Mouse (Mus musculus) ES-E14 (cell line): ENCODE results near the gene Wdr18. TPM values are rescaled to one million over a fixed set of nuclear protein-coding genes. Genes with fewer than 3 reads are reported as not detected.
A peak's percentile ranks its signal among the peaks of the same experiment; 100 is the strongest.

Experiments
- DNase-seq: peaks from one replicate; pipeline ENCODE4 v3.0.0-alpha.2; 2013; ENCODE audit warnings: low read depth, low spot score
- H3K27ac ChIP-seq: 2 replicates; pipeline ENCODE4 v1.5.1; 2012; ENCODE audit warnings: low read depth, mild to moderate bottlenecking, low read length, moderate library complexity, mixed read lengths; ENCODE audit not compliant: poor library complexity, insufficient read depth, severe bottlenecking
- H3K36me3 ChIP-seq: 2 replicates; pipeline ENCODE4 v1.6.1; 2012; ENCODE audit warnings: mild to moderate bottlenecking, low read length, moderate library complexity, mixed read lengths; ENCODE audit not compliant: control insufficient read depth, poor library complexity, insufficient read depth, severe bottlenecking
- H3K4me1 ChIP-seq, 2 experiments: fragments of 150-350 bp in 1 of 2; sonication (generic) in 1 of 2; 2 replicates each; pipeline ENCODE4 v1.6.1; 2012; ENCODE audit warnings: low read length in 2 of 2, mild to moderate bottlenecking in 1 of 2, mixed read lengths in 1 of 2; ENCODE audit not compliant: control insufficient read depth in 2 of 2, insufficient read depth in 2 of 2, poor library complexity in 1 of 2
- H3K4me3 ChIP-seq, 2 experiments: fragments of 150-350 bp in 1 of 2; sonication (generic) in 1 of 2; 2 replicates each; pipeline ENCODE4 v1.5.1; 2012; ENCODE audit warnings: low read length in 2 of 2, low read depth in 1 of 2, mild to moderate bottlenecking in 1 of 2, mixed read lengths in 1 of 2; ENCODE audit not compliant: insufficient read depth in 1 of 2, poor library complexity in 1 of 2, severe bottlenecking in 1 of 2
- H3K9ac ChIP-seq: 2 replicates; pipeline ENCODE4 v1.6.1; 2012; ENCODE audit warnings: low read depth, mild to moderate bottlenecking, low read length, mixed read lengths; ENCODE audit not compliant: poor library complexity, insufficient read depth, severe bottlenecking
- H3K9me3 ChIP-seq: fragments of 150-350 bp; sonication (generic); 2 replicates; pipeline ENCODE4 v1.6.1; 2012; ENCODE audit warnings: low read depth, mild to moderate bottlenecking, low read length; ENCODE audit not compliant: control insufficient read depth, insufficient read depth
- CHD2 ChIP-seq: IDR thresholded peaks from 2 replicates; pipeline ENCODE4 v1.6.1; 2014; ENCODE audit warnings: mild to moderate bottlenecking, low read depth, low read length, inconsistent platforms
- HCFC1 ChIP-seq: IDR thresholded peaks from 2 replicates; pipeline ENCODE4 v1.6.1; 2012; ENCODE audit warnings: low read length, inconsistent platforms, borderline replicate concordance; ENCODE audit not compliant: insufficient read depth
- MAFK ChIP-seq: IDR thresholded peaks from 2 replicates; pipeline ENCODE4 v1.6.1; 2014; ENCODE audit warnings: mild to moderate bottlenecking, low read depth, low read length, inconsistent platforms; ENCODE audit not compliant: insufficient read depth
- ZC3H11A ChIP-seq: IDR thresholded peaks from 2 replicates; pipeline ENCODE4 v1.6.1; 2012; ENCODE audit warnings: low read depth, mild to moderate bottlenecking, inconsistent platforms, low read length, borderline replicate concordance
- ZNF384 ChIP-seq: IDR thresholded peaks from 2 replicates; pipeline ENCODE4 v1.6.1; 2012; ENCODE audit warnings: low read depth, low read length, inconsistent platforms
- in situ Hi-C, 2 experiments: fragments of 600-800 bp; cut with MboI; formaldehyde crosslinking; loops; one replicate each; pipeline ENCODE4 v1.15.1; 2025; ENCODE audit warnings: low sequenced_read_pairs in 2 of 2, inconsistent platforms in 1 of 2; ENCODE audit not compliant: unreplicated experiment in 2 of 2
- total RNA-seq: library from RNA; depleted of rRNA; stranded (reverse); fragments of 300-350 nt; gene quantifications from 2 replicates; pipeline ENCODE4 v1.2.3, GENCODE M21; 2012

The Wdr18 gene
- total RNA-seq, 1 experiment = 155 TPM

GRCm38 (mm10) chr10:79997034-79997760, 37.2 kb downstream of the Wdr18 start:
- Histone ChIP-seq H3K27ac (no peak overlapping the region), H3K4me1 (peaks cover 0 to 12% of the 10 kb centered on the region in 2 experiments; a peak in 1 of 4 replicates), H3K4me3 (peak overlapping the region; percentile 79 to 94), H3K36me3 (peaks cover 14% of the 10 kb centered on the region; the same call in 1 of the 2 replicates), H3K9me3 (no peaks in the 10 kb centered on the region), H3K9ac (peak overlapping the region; percentile 73; the same call in 1 of the 2 replicates)
- in situ Hi-C loops = loop anchor here in 1 of 2 experiments (25.0 kb wide), 1 partner anchor 115 kb away; the partner anchor contains the start of genes Sbno2 and Stk11
- TF ChIP-seq ZNF384 (no peak), CHD2 (peak; percentile 56; the same call in 1 of the 2 replicates)
- peak; percentile 87 for DNase-seq

GRCm38 (mm10) chr10:79997819-79998218, 37.9 kb downstream of the Wdr18 start:
- peak overlapping the region; percentile 21; the same call in 1 of the 2 replicates for H3K9ac ChIP-seq
- DNase-seq = no peak
- H3K4me3 ChIP-seq = peak overlapping the region; percentile 79 to 94; a peak in 3 of 4 replicates
- no peaks in the 10 kb centered on the region for H3K9me3 ChIP-seq
- H3K36me3 ChIP-seq = peaks cover 14% of the 10 kb centered on the region; the same call in 1 of the 2 replicates
- in situ Hi-C loops = loop anchor here in 1 of 2 experiments (25.0 kb wide), 1 partner anchor 114 kb away; the partner anchor contains the start of genes Sbno2 and Stk11
- TF ChIP-seq ZC3H11A = no peak
- no peak for TF ChIP-seq CHD2
- TF ChIP-seq HCFC1 = no peak
- TF ChIP-seq MAFK = no peak
- no peak for TF ChIP-seq ZNF384
- no peak overlapping the region for H3K27ac ChIP-seq
- peaks cover 0 to 12% of the 10 kb centered on the region in 2 experiments; a peak in 2 of 4 replicates for H3K4me1 ChIP-seq

- no peaks in the 10 kb centered on the region for H3K9me3 ChIP-seq
- H3K4me3 ChIP-seq = no peak overlapping the region
- DNase-seq = no peak
- in situ Hi-C loops = no loop called here
- TF ChIP-seq ZNF384 (no peak), MAFK (no peak), ZC3H11A (no peak), CHD2 (no peak), HCFC1 (no peak)
- no peaks in the 10 kb centered on the region; the same call in 1 of the 2 replicates for H3K36me3 ChIP-seq
- H3K4me1 ChIP-seq = peaks cover 10 to 28% of the 10 kb centered on the region in 2 experiments
- no peak overlapping the region for H3K27ac ChIP-seq
- H3K9ac ChIP-seq = no peak overlapping the region
Measured at GRCm38 (mm10) chr10:80001945-80002344, 42.0 kb downstream of the Wdr18 start.

- peaks cover 10 to 25% of the 10 kb centered on the region in 2 experiments for H3K4me1 ChIP-seq
- DNase-seq = no peak
- in situ Hi-C loops = no loop called here
- no peak for TF ChIP-seq ZNF384
- no peak for TF ChIP-seq ZC3H11A
- TF ChIP-seq CHD2 = no peak
- TF ChIP-seq HCFC1 = no peak
- no peak for TF ChIP-seq MAFK
- H3K27ac ChIP-seq = no peak overlapping the region
- H3K9me3 ChIP-seq = no peaks in the 10 kb centered on the region
- H3K9ac ChIP-seq = no peak overlapping the region
- no peaks in the 10 kb centered on the region; the same call in 1 of the 2 replicates for H3K36me3 ChIP-seq
- peak overlapping the region in 1 of 2 experiments; percentile 4; a peak in 1 of 4 replicates for H3K4me3 ChIP-seq
Measured at GRCm38 (mm10) chr10:80002829-80003228, 42.9 kb downstream of the Wdr18 start.
